Mouse (Mus musculus): Measurements from ENCODE around the gene Rbm20. TPM values are rescaled to one million over a fixed set of nuclear protein-coding genes. Genes with fewer than 3 reads are reported as not detected.
"Not testable (repeated sequence)": the region's sequence is repeated elsewhere in the genome, so short reads cannot be mapped to it uniquely, and the experiment has no call there.

Gene Rbm20
- total RNA-seq, 2 experiments from 2014 or later = not detected

GRCm38 (mm10) chr19:53805063-53805462 is 128.0 kb downstream of the Rbm20 start:
- ATAC-seq (replicated peaks; ENCODE audit: low FRiP score, poor library complexity, severe bottlenecking) = no peak

GRCm38 (mm10) chr19:53806126-53806525 is 129.0 kb downstream of the Rbm20 start:
- ATAC-seq (replicated peaks; ENCODE audit: low FRiP score, poor library complexity, severe bottlenecking) = no peak

GRCm38 (mm10) chr19:53806526-53807275 is 129.6 kb downstream of the Rbm20 start:
- ATAC-seq (replicated peaks; ENCODE audit: low FRiP score, poor library complexity, severe bottlenecking) = not testable (repeated sequence)

- no peak for ATAC-seq (replicated peaks; ENCODE audit: low FRiP score, poor library complexity, severe bottlenecking)
Measured at GRCm38 (mm10) chr19:53807276-53807801, 130.2 kb downstream of the Rbm20 start.

- ATAC-seq (replicated peaks; ENCODE audit: low FRiP score, poor library complexity, severe bottlenecking) = no peak
Measured at GRCm38 (mm10) chr19:53808041-53808777, 131.1 kb downstream of the Rbm20 start.

- peak; percentile 58; the same call in 1 of the 2 replicates for ATAC-seq (replicated peaks; ENCODE audit: low FRiP score, poor library complexity, severe bottlenecking)
Measured at GRCm38 (mm10) chr19:53809185-53809861, 132.2 kb downstream of the Rbm20 start.

GRCm38 (mm10) chr19:53810024-53810423 is 132.9 kb downstream of the Rbm20 start:
- ATAC-seq (replicated peaks; ENCODE audit: low FRiP score, poor library complexity, severe bottlenecking) = no peak

- ATAC-seq (replicated peaks; ENCODE audit: low FRiP score, poor library complexity, severe bottlenecking) = no peak
Measured at GRCm38 (mm10) chr19:53810584-53810983, 133.5 kb downstream of the Rbm20 start.

GRCm38 (mm10) chr19:53813576-53813975 is 136.5 kb downstream of the Rbm20 start:
- no peak for ATAC-seq (replicated peaks; ENCODE audit: low FRiP score, poor library complexity, severe bottlenecking)

- no peak for ATAC-seq (replicated peaks; ENCODE audit: low FRiP score, poor library complexity, severe bottlenecking)
Measured at GRCm38 (mm10) chr19:53815714-53816113, 138.6 kb downstream of the Rbm20 start.

- no peak for ATAC-seq (replicated peaks; ENCODE audit: low FRiP score, poor library complexity, severe bottlenecking)
Measured at GRCm38 (mm10) chr19:53816242-53816641, 139.1 kb downstream of the Rbm20 start.

GRCm38 (mm10) chr19:53819299-53819698 is 142.2 kb downstream of the Rbm20 start:
- ATAC-seq (replicated peaks; ENCODE audit: low FRiP score, poor library complexity, severe bottlenecking) = peak; percentile 75

- ATAC-seq (replicated peaks; ENCODE audit: low FRiP score, poor library complexity, severe bottlenecking) = no peak
Measured at GRCm38 (mm10) chr19:53821241-53822120, 144.4 kb downstream of the Rbm20 start.

- no peak for ATAC-seq (replicated peaks; ENCODE audit: low FRiP score, poor library complexity, severe bottlenecking)
Measured at GRCm38 (mm10) chr19:53823847-53824246, 146.7 kb downstream of the Rbm20 start.

- peak; percentile 82 for ATAC-seq (replicated peaks; ENCODE audit: low FRiP score, poor library complexity, severe bottlenecking)
Measured at GRCm38 (mm10) chr19:53824872-53825680, 148.0 kb downstream of the Rbm20 start.

- no peak for ATAC-seq (replicated peaks; ENCODE audit: low FRiP score, poor library complexity, severe bottlenecking)
Measured at GRCm38 (mm10) chr19:53829990-53830389, 152.9 kb downstream of the Rbm20 start.

- ATAC-seq (replicated peaks; ENCODE audit: low FRiP score, poor library complexity, severe bottlenecking) = peak; percentile 45
Measured at GRCm38 (mm10) chr19:53830407-53831163, 153.5 kb downstream of the Rbm20 start.

GRCm38 (mm10) chr19:53831164-53831448 is 154.0 kb downstream of the Rbm20 start:
- no peak for ATAC-seq (replicated peaks; ENCODE audit: low FRiP score, poor library complexity, severe bottlenecking)
